2 mouse cellular contexts compared by ENCODE assay signal in the genomic region with DNA sequence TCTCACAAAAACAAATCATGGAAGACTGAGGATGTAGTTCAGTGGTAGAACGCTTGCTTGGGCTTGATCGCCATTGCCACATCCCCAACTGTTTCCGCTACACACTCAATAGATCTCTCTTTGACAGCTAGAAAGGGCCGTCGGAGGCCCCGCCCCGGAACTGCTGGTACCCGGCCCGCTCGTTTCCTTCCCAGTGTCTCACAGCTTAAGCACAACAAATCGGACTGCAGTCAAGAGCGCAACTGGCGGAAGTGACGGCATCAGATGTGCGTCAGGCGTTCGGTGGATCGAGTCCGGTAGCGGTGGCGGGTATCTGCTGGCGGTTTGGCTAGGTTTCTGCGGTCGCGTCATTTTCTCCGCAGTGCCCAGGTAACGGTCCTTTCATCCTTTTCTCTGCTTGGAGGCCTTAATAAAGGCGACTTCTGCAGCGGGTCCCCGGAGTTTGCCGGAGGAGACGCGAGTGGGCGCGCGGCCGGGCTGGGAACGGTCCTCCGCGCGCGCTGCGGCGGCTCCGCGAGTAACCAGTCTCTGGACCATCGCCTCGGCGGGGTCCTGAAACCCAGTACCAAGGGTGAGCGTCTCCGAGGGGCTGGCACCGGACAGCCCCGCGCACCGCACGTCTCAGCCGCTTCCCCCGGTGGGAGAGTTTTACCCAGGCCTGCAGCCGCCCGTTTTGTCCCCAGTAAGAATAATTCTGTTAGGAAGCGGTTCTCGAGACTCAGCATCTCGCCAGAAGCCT.
TF ChIP-seq lines count a peak whose summit lies in the region.

Gene Psmb1 (minus strand): TSS at position 96 of the 739 bp plus-strand sequence.
Gene Tbp (plus strand): TSS at position 233 of the 739 bp plus-strand sequence.

TF ChIP-seq in C2C12, 6 proteins besides CTCF, POLR2A, EP300 and RAD21 (continued from another document):
- TF ChIP-seq USF1 (IDR thresholded peaks at IDR 0.05; ENCODE audit: low read depth): no peak

TF ChIP-seq in myocyte, 11 proteins besides CTCF, POLR2A, EP300 and RAD21 (continued from another document):
- peak in 1 of 3 experiments; percentile 48 for TF ChIP-seq MYOD1 (IDR thresholded peaks at IDR 0.05; ENCODE audit: control insufficient read depth in 1 of 3, insufficient read length in 2 of 3, low read depth in 2 of 3)
- peak; percentile 20 for TF ChIP-seq REST (IDR thresholded peaks at IDR 0.05; ENCODE audit: insufficient read depth, insufficient read length)
- TF ChIP-seq POLR2AphosphoS2 (IDR thresholded peaks at IDR 0.05; ENCODE audit: insufficient read length, low read depth): peak; percentile 89
- peak; percentile 10 for TF ChIP-seq MAX (IDR thresholded peaks at IDR 0.05; ENCODE audit: low read depth)
- peak; percentile 26 to 66 (median 49) for TF ChIP-seq MYOG (IDR thresholded peaks at IDR 0.05; ENCODE audit: control insufficient read depth in 1 of 3, insufficient read depth in 1 of 3, insufficient read length in 2 of 3, low read depth in 2 of 3)
- no peak for TF ChIP-seq USF1 (IDR thresholded peaks at IDR 0.05; ENCODE audit: low read depth)
